Mouse (Mus musculus): ENCODE results near the gene Ccdc86. TPM values are rescaled to one million over a fixed set of nuclear protein-coding genes. Genes with fewer than 3 reads are reported as not detected.

The Ccdc86 gene
- polyA plus RNA-seq, 1 experiment, result 3.9 TPM

GRCm38 (mm10) chr19:10924220-10924619 lies 24.8 kb downstream of the Ccdc86 start:
- Histone ChIP-seq H3K27me3 (replicated peaks; ENCODE audit: control insufficient read depth, insufficient read depth, low read length) (no peaks in the 10 kb centered on the region), H3K4me3 (ENCODE audit: insufficient read depth, low read depth, low read length) (no peak overlapping the region), H3K36me3 (ENCODE audit: control insufficient read depth, insufficient read depth, low read length) (no peaks in the 10 kb centered on the region), H3K27ac (ENCODE audit: insufficient read depth, low read depth, low read length) (no peak overlapping the region), H3K4me1 (ENCODE audit: control insufficient read depth, insufficient read depth, low read length) (peaks cover 10% of the 10 kb centered on the region)
- DNase-seq, result no peak
- no peak for TF ChIP-seq CTCF (conservative IDR thresholded peaks at IDR 0.05; ENCODE audit: insufficient read depth, insufficient read length, low read depth, low read length)
- no peak for TF ChIP-seq POLR2A (IDR thresholded peaks at IDR 0.05; ENCODE audit: low read depth, low read length)
- WGBS, result 52% methylated on average over 4 of the region's 4 CpGs

DNA sequence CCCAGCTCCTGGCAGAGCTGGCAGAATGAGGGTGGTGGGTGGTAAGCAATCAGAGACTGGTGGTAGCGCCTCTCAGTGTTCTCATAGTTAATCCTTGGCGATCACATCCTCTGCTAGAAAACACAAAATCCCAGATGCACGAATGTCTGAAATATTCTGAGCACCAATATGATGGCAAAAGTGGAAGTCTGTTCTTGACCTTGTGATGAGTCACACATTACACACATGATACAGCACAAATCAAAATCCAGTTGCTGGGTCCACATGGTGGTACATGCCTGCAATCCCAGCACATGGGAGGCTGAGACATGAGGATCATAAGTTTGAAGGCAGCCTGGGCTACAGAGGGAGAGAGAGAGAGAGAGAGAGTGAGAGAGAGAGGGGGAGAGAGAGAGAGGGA lies 28.0 kb downstream of the Ccdc86 start:
- no peaks in the 10 kb centered on the region for H3K27me3 ChIP-seq (replicated peaks; ENCODE audit: control insufficient read depth, insufficient read depth, low read length)
- peaks cover 3% of the 10 kb centered on the region; the same call in 1 of the 2 replicates for H3K4me1 ChIP-seq (ENCODE audit: control insufficient read depth, insufficient read depth, low read length)
- TF ChIP-seq CTCF (conservative IDR thresholded peaks at IDR 0.05; ENCODE audit: insufficient read depth, insufficient read length, low read depth, low read length) (no peak), POLR2A (IDR thresholded peaks at IDR 0.05; ENCODE audit: low read depth, low read length) (no peak)
- H3K4me3 ChIP-seq (ENCODE audit: insufficient read depth, low read depth, low read length), result no peak overlapping the region
- no peaks in the 10 kb centered on the region for H3K36me3 ChIP-seq (ENCODE audit: control insufficient read depth, insufficient read depth, low read length)
- WGBS, result 78% methylated on average over 3 of the region's 3 CpGs
- H3K27ac ChIP-seq (ENCODE audit: insufficient read depth, low read depth, low read length), result no peak overlapping the region
- no peak for DNase-seq

DNA sequence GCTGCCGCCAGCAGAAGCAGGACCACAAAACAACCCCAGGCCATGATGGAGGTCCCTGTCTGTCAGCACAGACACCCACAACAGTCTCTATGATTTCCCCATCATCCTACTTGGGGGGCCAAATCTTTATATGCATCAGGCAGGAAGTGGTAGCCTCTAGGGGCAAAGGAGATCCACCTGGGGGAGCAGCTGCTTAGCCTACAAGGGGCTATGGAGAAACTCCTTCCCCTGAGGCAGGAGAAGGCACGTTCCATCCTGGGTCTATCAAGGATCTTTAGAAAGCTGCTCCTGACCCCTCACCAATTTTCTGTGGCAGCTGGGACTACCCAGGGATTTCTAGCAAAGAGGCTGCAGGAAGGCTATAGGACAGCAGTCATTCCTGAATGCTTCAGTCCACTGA lies 28.5 kb downstream of the Ccdc86 start, which contains the start of gene Zp1:
Gene Zp1, minus strand, starts transcription at position 101 of the 400 bp plus-strand sequence.
- DNase-seq, result no peak
- TF ChIP-seq POLR2A (IDR thresholded peaks at IDR 0.05; ENCODE audit: low read depth, low read length), result no peak
- no peak for TF ChIP-seq CTCF (conservative IDR thresholded peaks at IDR 0.05; ENCODE audit: insufficient read depth, insufficient read length, low read depth, low read length)
- Histone ChIP-seq H3K27me3 (replicated peaks; ENCODE audit: control insufficient read depth, insufficient read depth, low read length) (no peaks in the 10 kb centered on the region), H3K4me3 (ENCODE audit: insufficient read depth, low read depth, low read length) (no peak within 1 kb of the TSS), H3K4me1 (ENCODE audit: control insufficient read depth, insufficient read depth, low read length) (no peaks in the 10 kb centered on the region), H3K36me3 (ENCODE audit: control insufficient read depth, insufficient read depth, low read length) (no peaks in the 10 kb centered on the region), H3K27ac (ENCODE audit: insufficient read depth, low read depth, low read length) (no peak within 1 kb of the TSS)
- WGBS, result 67% methylated on average over 2 of the region's 2 CpGs

GRCm38 (mm10) chr19:10918321-10918991 lies 30.6 kb downstream of the Ccdc86 start:
- TF ChIP-seq POLR2A (IDR thresholded peaks at IDR 0.05; ENCODE audit: low read depth, low read length) (no peak), CTCF (conservative IDR thresholded peaks at IDR 0.05; ENCODE audit: insufficient read depth, insufficient read length, low read depth, low read length) (no peak)
- DNase-seq, result no peak
- 90% methylated on average over 10 of the region's 10 CpGs for WGBS
- Histone ChIP-seq H3K27ac (ENCODE audit: insufficient read depth, low read depth, low read length) (no peak overlapping the region), H3K27me3 (replicated peaks; ENCODE audit: control insufficient read depth, insufficient read depth, low read length) (no peaks in the 10 kb centered on the region), H3K4me1 (ENCODE audit: control insufficient read depth, insufficient read depth, low read length) (no peaks in the 10 kb centered on the region), H3K36me3 (ENCODE audit: control insufficient read depth, insufficient read depth, low read length) (no peaks in the 10 kb centered on the region), H3K4me3 (ENCODE audit: insufficient read depth, low read depth, low read length) (no peak overlapping the region)

DNA sequence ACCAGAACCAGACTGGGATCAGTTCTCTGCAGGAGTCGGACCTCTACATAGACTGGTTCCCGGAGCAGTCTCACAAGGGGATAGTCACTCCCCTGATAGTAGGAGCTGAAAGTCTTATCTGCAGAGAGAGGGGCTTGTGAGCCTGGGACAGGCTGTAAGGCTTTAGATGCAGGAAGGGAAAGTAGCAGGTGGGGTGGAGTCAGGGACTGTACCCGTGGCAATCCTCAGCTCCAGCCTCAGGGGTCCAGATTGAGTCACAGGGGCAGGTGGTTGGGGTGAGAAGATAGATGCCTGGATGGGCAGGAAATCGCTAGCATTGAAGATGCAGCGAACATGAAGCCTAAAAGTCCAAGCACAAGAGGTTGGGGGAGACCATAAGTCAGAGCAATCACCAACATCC lies 32.6 kb downstream of the Ccdc86 start:
- no peaks in the 10 kb centered on the region for H3K36me3 ChIP-seq (ENCODE audit: control insufficient read depth, insufficient read depth, low read length)
- no peaks in the 10 kb centered on the region for H3K27me3 ChIP-seq (replicated peaks; ENCODE audit: control insufficient read depth, insufficient read depth, low read length)
- H3K27ac ChIP-seq (ENCODE audit: insufficient read depth, low read depth, low read length), result no peak overlapping the region
- H3K4me1 ChIP-seq (ENCODE audit: control insufficient read depth, insufficient read depth, low read length), result no peaks in the 10 kb centered on the region
- TF ChIP-seq CTCF (conservative IDR thresholded peaks at IDR 0.05; ENCODE audit: insufficient read depth, insufficient read length, low read depth, low read length), result no peak
- no peak for TF ChIP-seq POLR2A (IDR thresholded peaks at IDR 0.05; ENCODE audit: low read depth, low read length)
- no peak for DNase-seq
- WGBS, result 52% methylated on average over 5 of the region's 5 CpGs
- H3K4me3 ChIP-seq (ENCODE audit: insufficient read depth, low read depth, low read length), result no peak overlapping the region

- Histone ChIP-seq H3K27ac (ENCODE audit: insufficient read depth, low read depth, low read length) (no peak overlapping the region), H3K27me3 (replicated peaks; ENCODE audit: control insufficient read depth, insufficient read depth, low read length) (no peaks in the 10 kb centered on the region), H3K4me3 (ENCODE audit: insufficient read depth, low read depth, low read length) (no peak overlapping the region), H3K4me1 (ENCODE audit: control insufficient read depth, insufficient read depth, low read length) (no peaks in the 10 kb centered on the region), H3K36me3 (ENCODE audit: control insufficient read depth, insufficient read depth, low read length) (no peaks in the 10 kb centered on the region)
- WGBS, result 72% methylated on average over 2 of the region's 2 CpGs
- TF ChIP-seq POLR2A (IDR thresholded peaks at IDR 0.05; ENCODE audit: low read depth, low read length) (no peak), CTCF (conservative IDR thresholded peaks at IDR 0.05; ENCODE audit: insufficient read depth, insufficient read length, low read depth, low read length) (no peak)
- DNase-seq, result no peak
Measured at GRCm38 (mm10) chr19:10914870-10915269, 34.2 kb downstream of the Ccdc86 start.

DNA sequence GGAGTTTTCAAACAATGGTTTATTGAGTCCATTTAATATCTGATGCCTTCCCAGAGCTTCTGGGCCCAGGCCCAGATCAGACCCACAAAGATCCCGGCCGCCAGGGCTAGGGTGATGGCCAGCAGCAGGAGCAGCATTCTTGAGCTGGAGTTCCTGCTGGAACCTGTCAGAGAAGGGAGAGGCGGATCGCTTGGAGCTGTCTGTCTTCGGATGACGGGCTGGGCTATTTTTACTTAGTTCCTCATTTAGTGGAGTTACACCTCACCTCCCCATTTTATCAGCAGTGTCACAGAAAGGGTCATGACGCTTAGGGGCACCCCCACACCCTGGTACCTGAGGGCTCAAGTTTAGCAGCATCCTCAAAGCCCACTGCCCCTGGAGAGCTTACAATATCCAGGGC lies 34.8 kb downstream of the Ccdc86 start:
- Histone ChIP-seq H3K27ac (ENCODE audit: insufficient read depth, low read depth, low read length) (no peak overlapping the region), H3K4me3 (ENCODE audit: insufficient read depth, low read depth, low read length) (no peak overlapping the region), H3K4me1 (ENCODE audit: control insufficient read depth, insufficient read depth, low read length) (no peaks in the 10 kb centered on the region), H3K27me3 (replicated peaks; ENCODE audit: control insufficient read depth, insufficient read depth, low read length) (no peaks in the 10 kb centered on the region), H3K36me3 (ENCODE audit: control insufficient read depth, insufficient read depth, low read length) (no peaks in the 10 kb centered on the region)
- no peak for TF ChIP-seq POLR2A (IDR thresholded peaks at IDR 0.05; ENCODE audit: low read depth, low read length)
- TF ChIP-seq CTCF (conservative IDR thresholded peaks at IDR 0.05; ENCODE audit: insufficient read depth, insufficient read length, low read depth, low read length), result no peak
- WGBS, result 58% methylated on average over 7 of the region's 7 CpGs
- DNase-seq, result no peak
